Mouse (Mus musculus) midbrain, embryonic 14.5 days (tissue): Measurements from ENCODE around the gene Uqcrq. TPM values are rescaled to one million over a fixed set of nuclear protein-coding genes. Genes with fewer than 3 reads are reported as not detected.

Source experiments
- ATAC-seq: fragments of 200-750 bp; cut with Nextera tagmentation; 2 replicates; pipeline ENCODE4 v1.8.0; 2017; ENCODE audit warnings: moderate number of reproducible peaks, moderate library complexity; ENCODE audit not compliant: low FRiP score, low TSS enrichment
- DNase-seq: peaks from one replicate; pipeline ENCODE4 v3.0.0-alpha.2; 2015
- H3K27ac ChIP-seq: fragments of 300-500 bp; sonication (generic); replicated peaks from 2 replicates; pipeline ENCODE4 v1.5.1; 2014; ENCODE audit warnings: mild to moderate bottlenecking, low read depth, low read length, moderate library complexity
- H3K27me3 ChIP-seq: fragments of 300-500 bp; sonication (generic); 2 replicates; pipeline ENCODE4 v1.6.1; 2014; ENCODE audit warnings: low read length, control low read depth, mixed read lengths; ENCODE audit not compliant: control insufficient read depth, insufficient read depth
- H3K36me3 ChIP-seq: fragments of 300-500 bp; sonication (generic); 2 replicates; pipeline ENCODE4 v1.6.1; 2014; ENCODE audit warnings: low read length, control low read depth; ENCODE audit not compliant: control insufficient read depth, insufficient read depth
- H3K4me1 ChIP-seq: fragments of 300-500 bp; sonication (generic); 2 replicates; pipeline ENCODE4 v1.6.1; 2014; ENCODE audit warnings: mild to moderate bottlenecking, antibody characterized with exemption, low read length, control low read depth; ENCODE audit not compliant: control insufficient read depth, insufficient read depth
- H3K4me2 ChIP-seq: fragments of 300-500 bp; sonication (generic); 2 replicates; pipeline ENCODE4 v1.6.1; 2014; ENCODE audit warnings: mild to moderate bottlenecking, low read length, moderate library complexity
- H3K4me3 ChIP-seq: fragments of 300-500 bp; sonication (generic); replicated peaks from 2 replicates; pipeline ENCODE4 v1.5.1; 2014; ENCODE audit warnings: low read depth, low read length
- H3K9ac ChIP-seq: fragments of 300-500 bp; sonication (generic); replicated peaks from 2 replicates; pipeline ENCODE4 v1.6.1; 2014; ENCODE audit warnings: mild to moderate bottlenecking, low read length, moderate library complexity
- H3K9me3 ChIP-seq: fragments of 300-500 bp; sonication (generic); 2 replicates; pipeline ENCODE4 v1.6.1; 2016; ENCODE audit warnings: low read length, control low read depth, mixed read lengths; ENCODE audit not compliant: control insufficient read depth
- WGBS: fragments of 180-500 bp; shearing (Covaris S2); extraction: QIAGEN DNeasy Blood & Tissue Kit; methylation state at CpG from one replicate; pipeline ENCODE4 v1.1.7; 2014; 5-methylcytosine and 5-hydroxymethylcytosine counted together
- polyA plus RNA-seq: library from polyadenylated mRNA; unstranded; fragments of >200 nt; fragmentation: Nextera tagmentation; extraction: Ambion mirVana; gene quantifications from 2 replicates; pipeline ENCODE4 v1.2.1, GENCODE M21; 2014

Uqcrq gene
- polyA plus RNA-seq, 1 experiment from 2014 or later = 665 TPM

DNA sequence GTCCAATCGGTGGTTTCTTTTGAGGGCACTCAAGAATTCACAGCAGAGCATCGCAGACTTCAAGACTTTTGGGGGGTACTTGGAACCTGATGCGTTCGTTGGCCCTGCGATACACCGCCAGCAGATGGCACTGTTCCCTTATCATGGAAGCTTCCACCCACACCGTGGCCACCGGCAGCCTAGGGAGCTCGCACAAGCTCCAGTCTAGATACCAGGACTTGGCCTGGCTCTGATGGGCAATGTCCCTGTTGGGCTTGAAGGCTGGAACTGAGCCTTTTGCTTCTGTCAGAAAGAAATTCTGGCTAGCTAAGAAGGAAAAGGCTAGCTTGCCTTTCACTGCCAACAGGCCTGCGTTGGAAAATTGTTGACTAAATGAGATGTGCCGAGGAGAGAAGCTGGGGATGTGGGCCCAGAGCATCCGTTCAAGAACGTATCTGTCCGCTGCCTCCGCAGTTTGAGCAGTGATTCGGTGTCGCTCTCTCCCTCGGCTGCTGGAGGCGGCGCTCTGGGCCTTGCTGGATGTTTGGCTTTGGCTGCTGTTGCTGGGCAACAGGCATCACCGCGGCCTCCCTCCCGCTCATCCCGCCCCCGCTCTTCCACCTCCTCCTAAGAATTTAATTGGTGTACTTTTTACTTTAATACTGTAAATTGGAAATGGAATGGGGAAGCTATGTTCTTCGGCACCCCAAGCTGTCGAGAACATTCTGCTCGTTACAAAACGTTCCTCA, 39.5 kb upstream of the Uqcrq start, which contains the start of gene Gm9837:
Gene Gm9837, minus strand, starts transcription at position 512 of the 728 bp plus-strand sequence.
- Histone ChIP-seq H3K27ac (peak within 1 kb of the TSS; percentile 14; the same call in 1 of the 2 replicates), H3K4me2 (peak within 1 kb of the TSS; percentile 50), H3K4me3 (peak within 1 kb of the TSS; percentile 16), H3K9ac (peak within 1 kb of the TSS; percentile 13; the same call in 1 of the 2 replicates), H3K36me3 (no peaks in the 10 kb centered on the region), H3K27me3 (peaks cover 38% of the 10 kb centered on the region), H3K4me1 (peaks cover 10% of the 10 kb centered on the region; the same call in 1 of the 2 replicates), H3K9me3 (no peaks in the 10 kb centered on the region)
- WGBS = 1% methylated on average over 29 of the region's 29 CpGs
- DNase-seq = peak; percentile 95
- peak; percentile 80 for ATAC-seq

DNA sequence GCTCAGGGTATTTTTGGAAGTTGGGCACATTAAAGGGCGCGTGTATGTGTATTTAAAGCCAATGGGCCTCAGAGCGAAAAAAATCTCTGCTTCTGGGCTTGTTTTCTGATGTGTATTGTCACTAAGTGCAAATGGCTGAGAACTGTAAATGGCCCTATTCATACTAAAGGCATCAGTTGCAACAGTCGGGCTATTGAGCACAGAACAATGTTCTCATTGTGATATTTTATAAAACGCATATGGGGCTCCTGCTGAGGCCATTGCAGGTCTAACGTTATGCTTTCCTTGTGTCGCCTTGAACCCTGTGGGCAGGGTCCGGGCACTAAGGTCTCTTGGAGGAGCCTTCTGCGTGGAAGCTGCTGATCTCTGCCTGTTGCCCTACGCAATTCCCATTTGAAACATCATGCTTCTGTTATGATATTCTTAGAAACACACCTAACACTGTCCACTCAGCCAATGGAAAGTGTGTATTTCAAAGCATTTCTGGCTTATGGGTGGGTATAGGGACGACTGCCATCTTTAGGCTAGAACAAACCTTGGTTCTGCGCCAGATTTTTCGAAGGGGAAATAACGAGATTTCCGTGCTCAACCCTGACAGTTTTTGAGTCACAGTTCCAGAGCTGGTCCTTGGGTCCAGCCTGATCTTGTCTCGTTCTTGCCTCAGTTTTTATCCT, 38.8 kb upstream of the Uqcrq start:
- no peaks in the 10 kb centered on the region for H3K36me3 ChIP-seq
- H3K9ac ChIP-seq = no peak overlapping the region
- DNase-seq (peak; percentile 13), ATAC-seq (0 out of 2 replicates have a peak, but pooled peaks have one; percentile 20)
- peaks cover 10% of the 10 kb centered on the region; the same call in 1 of the 2 replicates for H3K4me1 ChIP-seq
- no peak overlapping the region for H3K4me3 ChIP-seq
- peak overlapping the region; percentile 50; the same call in 1 of the 2 replicates for H3K4me2 ChIP-seq
- WGBS = 35% methylated on average over 16 of the region's 16 CpGs
- no peak overlapping the region for H3K27ac ChIP-seq
- H3K27me3 ChIP-seq = peaks cover 44% of the 10 kb centered on the region
- H3K9me3 ChIP-seq = no peaks in the 10 kb centered on the region

DNA sequence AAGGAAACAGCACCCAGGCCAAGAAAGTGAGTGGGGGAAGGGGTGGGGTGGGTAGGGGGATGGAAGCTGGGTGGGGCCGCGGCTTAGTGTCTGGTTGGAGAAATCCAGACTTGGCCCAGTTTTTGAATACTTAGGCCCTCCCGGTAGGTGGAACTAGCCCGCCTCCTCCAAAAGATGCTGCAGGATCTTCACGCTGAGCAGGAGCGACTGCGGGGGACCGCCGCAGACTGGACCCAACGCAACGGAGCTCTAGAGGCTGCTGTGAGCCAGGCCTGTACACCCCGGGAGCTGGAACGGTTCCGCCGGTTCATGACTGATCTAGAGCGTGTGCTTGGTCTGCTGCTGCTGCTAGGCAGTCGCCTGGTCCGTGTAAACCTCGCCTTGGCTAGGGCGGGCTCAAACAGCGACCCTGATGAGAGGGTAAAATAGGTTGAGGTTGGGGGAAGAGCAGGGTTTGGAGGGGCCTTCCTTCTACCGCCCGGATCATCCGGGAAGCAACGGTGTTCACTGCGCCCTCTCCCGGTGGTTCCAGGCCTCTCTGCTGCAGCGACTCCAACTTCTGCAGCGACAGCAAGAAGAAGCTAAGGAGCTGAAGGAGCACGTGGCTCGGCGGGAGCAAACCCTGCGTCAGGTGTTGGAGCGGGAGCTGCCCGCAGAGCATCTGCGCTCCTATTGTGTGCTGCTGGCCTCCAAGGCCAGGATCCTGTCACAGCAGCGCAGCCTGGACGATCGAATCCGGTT, 35.8 kb upstream of the Uqcrq start:
- Histone ChIP-seq H3K4me3 (peak overlapping the region; percentile 28), H3K9ac (peak overlapping the region; percentile 34; the same call in 1 of the 2 replicates), H3K27me3 (peaks cover 69% of the 10 kb centered on the region), H3K36me3 (no peaks in the 10 kb centered on the region), H3K4me1 (peaks cover 16% of the 10 kb centered on the region; the same call in 1 of the 2 replicates), H3K27ac (no peak overlapping the region), H3K4me2 (peak overlapping the region; percentile 53), H3K9me3 (no peaks in the 10 kb centered on the region)
- WGBS = 5% methylated on average over 40 of the region's 40 CpGs
- ATAC-seq (no peak; the same call in 1 of the 2 replicates), DNase-seq (peak; percentile 88)

DNA sequence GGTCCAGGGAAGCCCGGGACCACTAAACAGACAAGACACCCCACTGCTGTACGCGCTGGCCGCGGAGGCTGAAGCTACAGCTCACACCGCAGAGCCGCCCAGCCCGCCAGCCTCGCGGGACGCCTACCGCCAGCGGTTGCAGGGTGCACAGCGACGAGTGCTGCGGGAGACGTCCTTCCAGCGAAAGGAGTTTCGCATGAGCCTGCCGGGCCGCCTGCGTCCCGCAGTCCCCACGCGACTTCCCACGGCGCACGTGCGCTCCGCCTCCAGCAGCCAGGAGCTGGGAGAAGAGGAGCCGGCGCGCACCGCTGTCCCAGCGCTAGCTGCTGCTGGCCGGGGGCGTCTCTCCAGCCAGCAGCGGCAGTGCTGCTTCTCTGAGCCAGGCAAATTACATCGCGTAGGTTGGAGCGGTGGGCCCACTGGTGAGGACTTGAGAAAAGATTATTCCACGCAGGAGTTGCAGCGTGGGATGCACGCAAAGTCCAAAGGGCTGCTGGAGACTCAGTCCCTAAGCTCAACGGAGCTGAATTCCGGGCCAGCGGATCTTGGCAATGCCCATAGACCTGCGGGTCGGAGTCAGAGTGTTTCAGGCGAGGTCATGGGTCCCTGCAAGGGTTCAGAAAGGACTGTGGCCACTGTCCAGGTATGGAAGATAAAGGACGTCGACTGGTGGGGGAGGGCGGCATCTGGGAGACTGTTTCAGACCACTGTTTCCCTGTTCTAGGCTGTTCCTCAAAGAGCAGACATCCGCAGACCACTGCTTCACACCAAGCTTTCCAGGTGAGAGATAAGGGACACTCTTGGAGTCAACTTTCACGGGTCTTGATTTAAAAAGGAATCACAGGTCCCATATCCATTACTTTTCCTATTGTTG, 33.2 kb upstream of the Uqcrq start:
- ATAC-seq = no peak

DNA sequence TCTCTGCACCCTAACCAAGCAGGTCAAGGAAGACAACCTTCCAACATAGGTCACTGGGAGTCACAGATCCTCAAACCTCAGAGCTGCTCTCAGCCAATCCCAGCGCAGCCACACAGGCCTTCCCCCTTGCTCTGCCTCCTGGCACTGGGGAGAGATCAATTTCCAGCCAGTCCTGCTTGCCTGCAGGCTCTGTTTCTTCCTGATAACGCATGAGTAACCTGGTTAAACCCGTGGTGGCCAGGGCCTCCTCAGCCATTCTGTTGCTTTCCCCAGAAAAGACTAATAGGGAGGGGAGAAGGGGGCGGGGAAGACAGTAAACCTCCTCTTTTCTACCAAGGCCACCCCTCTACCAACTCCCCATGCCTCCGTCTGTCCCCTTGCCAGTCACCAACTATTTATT, 31.1 kb upstream of the Uqcrq start:
- DNase-seq (no peak), ATAC-seq (no peak)
- H3K27me3 ChIP-seq = peaks cover 76% of the 10 kb centered on the region
- H3K4me2 ChIP-seq = no peak overlapping the region
- WGBS = 26% methylated on average over 5 of the region's 5 CpGs
- H3K4me3 ChIP-seq = no peak overlapping the region
- H3K36me3 ChIP-seq = no peaks in the 10 kb centered on the region
- H3K27ac ChIP-seq = no peak overlapping the region
- H3K9me3 ChIP-seq = no peaks in the 10 kb centered on the region
- no peak overlapping the region for H3K9ac ChIP-seq
- 0 out of 2 replicates have a peak, but pooled peaks cover 11% of the 10 kb centered on the region for H3K4me1 ChIP-seq

More for the DNA sequence above, 33.2 kb upstream of the Uqcrq start:
- 7% methylated on average over 55 of the region's 55 CpGs for WGBS
- DNase-seq = peak; percentile 71
- H3K4me2 ChIP-seq = peak overlapping the region; percentile 74
- H3K27me3 ChIP-seq = peaks cover 69% of the 10 kb centered on the region
- H3K9me3 ChIP-seq = no peaks in the 10 kb centered on the region
- H3K36me3 ChIP-seq = no peaks in the 10 kb centered on the region
- peak overlapping the region; percentile 36; the same call in 1 of the 2 replicates for H3K9ac ChIP-seq
- H3K27ac ChIP-seq = no peak overlapping the region
- peak overlapping the region; percentile 39 for H3K4me3 ChIP-seq
- 0 out of 2 replicates have a peak, but pooled peaks cover 8% of the 10 kb centered on the region for H3K4me1 ChIP-seq

DNA sequence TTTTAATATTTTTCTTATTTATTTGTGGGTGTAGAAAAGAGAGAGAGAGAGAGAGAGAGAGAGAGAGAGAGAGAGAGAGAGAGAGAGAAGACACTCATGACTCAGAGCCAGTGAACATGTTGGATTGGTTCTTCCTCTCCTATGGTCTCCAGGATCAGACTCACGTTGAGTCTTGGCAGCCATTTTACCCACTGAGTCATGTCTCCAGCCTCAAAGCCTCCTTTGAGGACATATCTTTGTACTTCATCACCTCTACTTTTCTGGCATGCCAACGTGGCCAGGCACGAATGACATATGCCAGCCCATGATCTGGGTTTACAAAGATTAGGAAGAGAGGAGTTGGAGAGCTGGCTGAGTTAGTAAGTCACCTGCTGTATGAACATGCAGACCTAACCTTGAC, 29.6 kb upstream of the Uqcrq start:
- ATAC-seq (no peak), DNase-seq (no peak)
- H3K36me3 ChIP-seq = no peaks in the 10 kb centered on the region
- H3K9me3 ChIP-seq = no peaks in the 10 kb centered on the region
- no peak overlapping the region for H3K4me2 ChIP-seq
- 0 out of 2 replicates have a peak, but pooled peaks cover 8% of the 10 kb centered on the region for H3K4me1 ChIP-seq
- no peak overlapping the region for H3K27ac ChIP-seq
- no peak overlapping the region for H3K4me3 ChIP-seq
- H3K9ac ChIP-seq = no peak overlapping the region
- 87% methylated on average over 3 of the region's 3 CpGs for WGBS
- H3K27me3 ChIP-seq = peaks cover 70% of the 10 kb centered on the region

DNA sequence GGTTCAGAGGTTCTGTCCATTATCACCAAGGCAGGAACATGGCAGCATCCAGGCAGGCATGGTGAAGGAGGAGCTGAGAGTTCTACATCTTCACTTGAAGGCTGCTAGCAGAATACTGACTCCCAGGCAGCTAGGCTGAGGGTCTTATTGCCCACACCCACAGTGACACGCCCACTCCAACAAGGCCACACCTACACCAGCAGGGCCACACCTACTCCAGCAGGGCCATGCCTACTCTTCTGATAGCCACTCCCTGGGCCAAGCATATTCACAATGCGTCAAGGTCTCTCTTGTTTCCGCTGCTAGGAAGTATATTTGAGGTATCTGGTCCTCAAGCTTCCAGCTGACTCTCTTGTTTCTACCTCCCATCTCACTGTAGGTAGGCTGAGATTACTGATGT, 28.4 kb upstream of the Uqcrq start:
- DNase-seq = no peak
- H3K9ac ChIP-seq = no peak overlapping the region

More for the DNA sequence above, 28.4 kb upstream of the Uqcrq start:
- Histone ChIP-seq H3K9me3 (no peaks in the 10 kb centered on the region), H3K27me3 (peaks cover 58% of the 10 kb centered on the region), H3K4me1 (0 out of 2 replicates have a peak, but pooled peaks cover 7% of the 10 kb centered on the region), H3K36me3 (no peaks in the 10 kb centered on the region), H3K4me3 (no peak overlapping the region), H3K27ac (no peak overlapping the region), H3K4me2 (no peak overlapping the region)
- ATAC-seq = no peak
- 49% methylated on average over 3 of the region's 3 CpGs for WGBS
